In genomic region chr1:87197296-87197695, GRCm38 (mm10) we compare ENCODE assay signal across 26 mouse cellular contexts. TPM values are rescaled to one million over a fixed set of nuclear protein-coding genes. Genes with fewer than 3 reads are reported as not detected.
DNase-seq lines count a peak whose midpoint lies in the region; ATAC-seq and TF ChIP-seq lines count a peak whose summit lies in the region.
"Had no signal": no experiment of that assay in that cellular context is flagged by ENCODE, and none has a peak within 500 bp of the region (broad histone marks: within the 10 kb centered on the region; RNA-seq: fewer than 3 reads in every experiment).

No protein-coding gene starts in this region.

- H3K36me3 ChIP-seq in liver, adult 2 months (ENCODE audit: control insufficient read depth, insufficient read depth, low read length): no peaks in the 10 kb centered on the region
- H3K36me3 ChIP-seq in E14TG2a.4 (ENCODE audit: insufficient read depth, low read length) (no peaks in the 10 kb centered on the region), myocyte (ENCODE audit: control insufficient read depth, insufficient read depth) (peaks cover 38% of the 10 kb centered on the region)
- H3K36me3 ChIP-seq in stomach, postnatal 0 days (ENCODE audit: control insufficient read depth, insufficient read depth, low read length): no peaks in the 10 kb centered on the region
- H3K36me3 ChIP-seq: embryonic facial prominence, embryonic 10.5 days; heart, embryonic 13.5 days; hindbrain, embryonic 12.5 days had no signal

- 36% methylated on average over 9 of the region's 9 CpGs for WGBS in liver, adult 2 months
- WGBS in stomach, postnatal 0 days: 69% methylated on average over 9 of the region's 9 CpGs

- no peaks in the 10 kb centered on the region for H3K4me1 ChIP-seq in liver, adult 2 months (ENCODE audit: control insufficient read depth, insufficient read depth, low read length)
- H3K4me1 ChIP-seq in E14TG2a.4 (replicated peaks; ENCODE audit: low read depth, low read length): peaks cover 16% of the 10 kb centered on the region
- no peaks in the 10 kb centered on the region for H3K4me1 ChIP-seq in stomach, postnatal 0 days (replicated peaks; ENCODE audit: control insufficient read depth, insufficient read depth)
- H3K4me1 ChIP-seq: embryonic facial prominence, embryonic 10.5 days; forebrain, embryonic 13.5 days; hindbrain, embryonic 12.5 days had no signal

- no peak for TF ChIP-seq POLR2A in liver, adult 2 months (IDR thresholded peaks at IDR 0.05; ENCODE audit: extremely low read depth, insufficient read depth, low read length)
- peak; percentile 20 for TF ChIP-seq POLR2A in myocyte (IDR thresholded peaks at IDR 0.05; ENCODE audit: insufficient read length, low read depth)

- peak overlapping the region; percentile 53 for H3K4me2 ChIP-seq in myocyte (ENCODE audit: low read depth)
- H3K4me2 ChIP-seq in stomach, postnatal 0 days (replicated peaks; ENCODE audit: low read depth): no peak overlapping the region
- H3K4me2 ChIP-seq: forebrain, embryonic 13.5 days; heart, embryonic 13.5 days; hindbrain, embryonic 12.5 days had no signal

- H3K79me2 ChIP-seq in liver, adult 2 months (ENCODE audit: control insufficient read depth, insufficient read depth, low read length): no peaks in the 10 kb centered on the region
- peaks cover 9% of the 10 kb centered on the region for H3K79me2 ChIP-seq in myocyte (ENCODE audit: control insufficient read depth, insufficient read depth)

- H3K4me3 ChIP-seq in liver, adult 2 months (ENCODE audit: insufficient read depth, low read depth, low read length): no peak overlapping the region
- H3K4me3 ChIP-seq in E14TG2a.4 (replicated peaks; ENCODE audit: low read length) (peak overlapping the region; percentile 29; the same call in 1 of the 2 replicates), myocyte (no peak overlapping the region)
- H3K4me3 ChIP-seq in stomach, postnatal 0 days (ENCODE audit: low read depth, low read length): no peak overlapping the region
- H3K4me3 ChIP-seq: embryonic facial prominence, embryonic 10.5 days; forebrain, embryonic 13.5 days; heart, embryonic 13.5 days; hindbrain, embryonic 12.5 days had no signal

- H3K9me3 ChIP-seq in E14TG2a.4 (ENCODE audit: low read length): no peaks in the 10 kb centered on the region
- H3K9me3 ChIP-seq in stomach, postnatal 0 days (ENCODE audit: control insufficient read depth, low read length): no peaks in the 10 kb centered on the region
- H3K9me3 ChIP-seq: embryonic facial prominence, embryonic 10.5 days; forebrain, embryonic 13.5 days; heart, embryonic 13.5 days; hindbrain, embryonic 12.5 days had no signal

- TF ChIP-seq EP300 in stomach, postnatal 0 days (optimal IDR thresholded peaks at IDR 0.05): no peak

- no peak overlapping the region for H3ac ChIP-seq in myocyte (ENCODE audit: control insufficient read depth, insufficient read length)

- peaks cover under 1% of the 10 kb centered on the region; the same call in 1 of the 2 replicates for H3K27me3 ChIP-seq in liver, adult 2 months (ENCODE audit: control insufficient read depth, insufficient read depth, low read length)
- H3K27me3 ChIP-seq in E14TG2a.4 (ENCODE audit: insufficient read depth, low read length) (peaks cover 34% of the 10 kb centered on the region), myocyte (ENCODE audit: control insufficient read depth, insufficient read depth, insufficient read length) (no peaks in the 10 kb centered on the region)
- no peaks in the 10 kb centered on the region for H3K27me3 ChIP-seq in stomach, postnatal 0 days (ENCODE audit: control insufficient read depth, insufficient read depth, low read length)
- H3K27me3 ChIP-seq: forebrain, embryonic 13.5 days; hindbrain, embryonic 12.5 days had no signal

- no peak for ATAC-seq in stomach, postnatal 0 days (ENCODE audit: low FRiP score, low TSS enrichment)
- ATAC-seq: CD4-positive, CD25-positive, alpha-beta regulatory T cell, adult 4 months; forebrain, embryonic 13.5 days; forebrain, postnatal 0 days; hindbrain, postnatal 0 days had no signal

- no peak overlapping the region for H3K9ac ChIP-seq in liver, adult 2 months (ENCODE audit: low read depth, low read length)
- H3K9ac ChIP-seq in stomach, postnatal 0 days (ENCODE audit: low read length): no peak overlapping the region
- H3K9ac ChIP-seq: forebrain, embryonic 13.5 days; forebrain, postnatal 0 days; heart, embryonic 13.5 days; hindbrain, embryonic 12.5 days had no signal

- no peak for TF ChIP-seq CTCF in liver, adult 2 months (IDR thresholded peaks at IDR 0.05; ENCODE audit: low read depth, low read length)
- TF ChIP-seq CTCF in E14TG2a.4 (conservative IDR thresholded peaks at IDR 0.05; ENCODE audit: low read length): no peak
- no peak for TF ChIP-seq CTCF in stomach, postnatal 0 days (IDR thresholded peaks at IDR 0.05; ENCODE audit: low read depth)

- H3K27ac ChIP-seq in liver, adult 2 months (replicated peaks; ENCODE audit: insufficient read depth, low read depth, low read length): no peak overlapping the region
- H3K27ac ChIP-seq in stomach, postnatal 0 days (replicated peaks): no peak overlapping the region
- H3K27ac ChIP-seq: embryonic facial prominence, embryonic 10.5 days; forebrain, embryonic 13.5 days; heart, embryonic 13.5 days; hindbrain, embryonic 12.5 days; hindbrain, postnatal 0 days had no signal

- peak; percentile 81 to 86 for DNase-seq in cerebellum, postnatal 10 days
- no peak for DNase-seq in cerebellum, adult 8-10 months
- DNase-seq in liver, adult 2 months (ENCODE audit: extremely low read depth, low read depth, low spot score): peak; percentile 19
- no peak for DNase-seq in liver
- no peak for DNase-seq in stomach, postnatal 0 days (ENCODE audit: low spot score)
- DNase-seq: adrenal gland, adult 8-10 months; adrenal gland, postnatal 36 days; B cell, adult 2 months; cerebellum, adult 9-10 months; forebrain, postnatal 0 days; gastrocnemius, postnatal 14 days; heart, postnatal 36 days had no signal

TF ChIP-seq in myocyte, 11 proteins besides CTCF, POLR2A, EP300 and RAD21:
- no peak for TF ChIP-seq MAX (IDR thresholded peaks at IDR 0.05; ENCODE audit: low read depth)
- no peak for TF ChIP-seq USF1 (IDR thresholded peaks at IDR 0.05; ENCODE audit: low read depth)
- no peak for TF ChIP-seq SRF (IDR thresholded peaks at IDR 0.05; ENCODE audit: control insufficient read depth, insufficient read length, low read depth)
- TF ChIP-seq CEBPB (IDR thresholded peaks at IDR 0.05; ENCODE audit: insufficient read depth, poor library complexity, severe bottlenecking): no peak
- peak in 1 of 3 experiments; percentile 32 for TF ChIP-seq MYOG (IDR thresholded peaks at IDR 0.05; ENCODE audit: control insufficient read depth in 1 of 3, insufficient read depth in 1 of 3, insufficient read length in 2 of 3, low read depth in 2 of 3)
- peak in 1 of 3 experiments; percentile 31 for TF ChIP-seq MYOD1 (IDR thresholded peaks at IDR 0.05; ENCODE audit: control insufficient read depth in 1 of 3, insufficient read length in 2 of 3, low read depth in 2 of 3)
- TF ChIP-seq TCF3 (IDR thresholded peaks at IDR 0.05; ENCODE audit: insufficient read length, low read depth): no peak
- no peak for TF ChIP-seq TCF12 (IDR thresholded peaks at IDR 0.05; ENCODE audit: insufficient read depth, poor library complexity, severe bottlenecking)
- no peak for TF ChIP-seq E2F4 (IDR thresholded peaks at IDR 0.05; ENCODE audit: insufficient read depth)
- no peak for TF ChIP-seq REST (IDR thresholded peaks at IDR 0.05; ENCODE audit: insufficient read depth, insufficient read length)
- no peak for TF ChIP-seq POLR2AphosphoS2 (IDR thresholded peaks at IDR 0.05; ENCODE audit: insufficient read length, low read depth)

RNA-seq across cellular contexts. Expression of gene Chrnd, which starts 6.9 kb away (rescaled TPM):
- not detected in 2 replicates for total RNA-seq in liver, adult 2 months (2014; rRNA removed)
- polyA plus RNA-seq in liver, adult 2 months (2012; rRNA removed): not detected in 2 replicates
- 208 TPM for polyA plus RNA-seq in myocyte (2012; fragmentation: generic; extraction: Trizol)
- 0.04 and 0.08 TPM in 2 replicates for polyA plus RNA-seq in stomach, postnatal 0 days (2015; fragmentation: Nextera tagmentation; extraction: Ambion mirVana)
- total RNA-seq: adrenal gland, adult 8-10 months; adrenal gland, postnatal 36 days; forebrain, postnatal 0 days; granulocyte monocyte progenitor cell, adult 5-6 weeks; heart, adult 8-10 months; heart, postnatal 36 days; hindbrain, postnatal 0 days; MEL had no signal
- polyA plus RNA-seq: CD4-positive, CD25-positive, alpha-beta regulatory T cell, adult 4 months; forebrain, embryonic 13.5 days; forebrain, postnatal 0 days; heart, embryonic 13.5 days; heart, postnatal 0 days; hindbrain, postnatal 0 days; intestine, embryonic 14.5 days had no signal

RNA-seq across cellular contexts. Expression of gene Chrng, which starts 7.2 kb away (rescaled TPM):
- total RNA-seq in liver, adult 2 months (2014; rRNA removed): not detected in 2 replicates
- polyA plus RNA-seq in liver, adult 2 months (2012; rRNA removed): not detected in 2 replicates
- polyA plus RNA-seq in myocyte (2012; fragmentation: generic; extraction: Trizol): 376 TPM
- polyA plus RNA-seq in stomach, postnatal 0 days (2015; fragmentation: Nextera tagmentation; extraction: Ambion mirVana): 0.36 and 0.38 TPM in 2 replicates
- total RNA-seq: adrenal gland, adult 8-10 months; adrenal gland, postnatal 36 days; forebrain, postnatal 0 days; gastrocnemius, adult 18-20 months; heart, adult 8-10 months; heart, postnatal 36 days; hindbrain, postnatal 0 days; MEL had no signal
- polyA plus RNA-seq: forebrain, embryonic 13.5 days; forebrain, postnatal 0 days; hindbrain, postnatal 0 days; intestine, embryonic 14.5 days had no signal

RNA-seq across cellular contexts. Expression of gene Prss56, which starts 14.2 kb away (rescaled TPM):
- not detected in 2 replicates for total RNA-seq in liver, adult 2 months (2014; rRNA removed)
- not detected in 2 replicates for polyA plus RNA-seq in liver, adult 2 months (2012; rRNA removed)
- 0.16 TPM for polyA plus RNA-seq in myocyte (2012; fragmentation: generic; extraction: Trizol)
- 0.04 TPM in 1 of 2 replicates, not detected in the other for polyA plus RNA-seq in stomach, postnatal 0 days (2015; fragmentation: Nextera tagmentation; extraction: Ambion mirVana)
- total RNA-seq: adrenal gland, adult 8-10 months; adrenal gland, postnatal 36 days; gastrocnemius, adult 18-20 months; gastrocnemius, postnatal 14 days; granulocyte monocyte progenitor cell, adult 5-6 weeks; heart, adult 8-10 months; heart, postnatal 36 days had no signal
- polyA plus RNA-seq: CD4-positive, CD25-positive, alpha-beta regulatory T cell, adult 4 months; heart, postnatal 0 days; intestine, embryonic 14.5 days had no signal

RNA-seq across cellular contexts. Expression of gene Eif4e2, which starts 16.4 kb away (rescaled TPM):
- total RNA-seq in liver, adult 2 months (2014; rRNA removed): 39.3 and 39.4 TPM in 2 replicates
- 23.3 and 23.8 TPM in 2 replicates for polyA plus RNA-seq in liver, adult 2 months (2012; rRNA removed)
- polyA plus RNA-seq in myocyte (2012; fragmentation: generic; extraction: Trizol): 221 TPM
- 128 and 135 TPM in 2 replicates for polyA plus RNA-seq in stomach, postnatal 0 days (2015; fragmentation: Nextera tagmentation; extraction: Ambion mirVana)

RNA-seq across cellular contexts. Expression of gene Ecel1, which starts 41.0 kb away (rescaled TPM):
- total RNA-seq in liver, adult 2 months (2014; rRNA removed): not detected in 2 replicates
- polyA plus RNA-seq in liver, adult 2 months (2012; rRNA removed): 0.02 TPM in 1 of 2 replicates, not detected in the other
- polyA plus RNA-seq in myocyte (2012; fragmentation: generic; extraction: Trizol): 0.06 TPM
- 2.2 and 2.3 TPM in 2 replicates for polyA plus RNA-seq in stomach, postnatal 0 days (2015; fragmentation: Nextera tagmentation; extraction: Ambion mirVana)
- total RNA-seq: gastrocnemius, adult 18-20 months; gastrocnemius, postnatal 14 days; granulocyte monocyte progenitor cell, adult 5-6 weeks; heart, adult 8-10 months; heart, postnatal 36 days had no signal

Comparison
In these comparisons a context has a peak if more than half of its experiments do, and no peak if none do; other contexts are left out.
1. DNase-seq: peak in cerebellum, postnatal 10 days (2 of 2) and liver, adult 2 months (single experiment); none in cerebellum, adult 8-10 months (single experiment), liver (single experiment) and stomach, postnatal 0 days (single experiment).
2. RNA of gene Chrnd, which starts 6.9 kb away (polyA plus RNA-seq): 208 TPM in myocyte (single experiment); 0.04 to 0.08 TPM in stomach, postnatal 0 days and not detected in liver, adult 2 months; every median in the first group is over 100 times any median in the second.
3. RNA of gene Chrng, which starts 7.2 kb away (polyA plus RNA-seq): 376 TPM in myocyte (single experiment); 0.36 to 0.38 TPM in stomach, postnatal 0 days and not detected in liver, adult 2 months; every median in the first group is over 100 times any median in the second.